9 mouse cellular contexts compared by ENCODE assay signal in the genomic region with DNA sequence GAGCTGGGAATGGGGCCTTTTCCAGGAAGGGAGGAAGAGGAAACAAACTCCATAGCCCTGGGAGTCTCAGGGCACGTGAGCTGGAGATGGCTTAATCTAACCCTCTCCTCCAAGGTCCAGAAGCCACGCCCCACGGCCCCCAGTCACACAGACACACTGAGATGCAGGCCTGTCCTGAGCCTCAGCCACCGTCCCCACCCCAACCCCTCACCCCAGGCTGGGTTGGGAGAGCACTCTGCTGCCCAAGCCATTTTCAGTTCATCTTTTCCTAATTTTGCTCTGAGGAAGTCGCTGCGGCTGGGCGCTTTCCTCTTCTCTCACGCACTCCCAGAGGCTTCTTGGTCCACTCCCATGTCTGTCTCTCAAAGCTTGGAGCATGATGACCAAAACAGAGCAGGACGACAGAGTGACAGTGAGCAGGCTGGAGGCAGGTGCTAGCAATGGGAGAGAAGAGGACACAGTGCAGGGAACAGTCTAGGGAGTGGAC. TPM values are rescaled to one million over a fixed set of nuclear protein-coding genes. Genes with fewer than 3 reads are reported as not detected.
A peak's percentile ranks its signal among the peaks of the same experiment; 100 is the strongest.
DNase-seq lines count a peak whose midpoint lies in the region; ATAC-seq and TF ChIP-seq lines count a peak whose summit lies in the region.
"Had no signal": no experiment of that assay in that cellular context is flagged by ENCODE, and none has a peak within 500 bp of the region (broad histone marks: within the 10 kb centered on the region; RNA-seq: fewer than 3 reads in every experiment).

No protein-coding gene starts in this region.

- no peak for ATAC-seq in midbrain, embryonic 16.5 days

- H3K9me3 ChIP-seq in midbrain, embryonic 16.5 days (replicated peaks; ENCODE audit: control insufficient read depth, low read length, poor library complexity, severe bottlenecking): no peaks in the 10 kb centered on the region
- H3K9me3 ChIP-seq: neural tube, embryonic 15.5 days had no signal

- no peak overlapping the region for H3K4me2 ChIP-seq in midbrain, embryonic 16.5 days (ENCODE audit: low read length)
- H3K4me2 ChIP-seq: neural tube, embryonic 15.5 days had no signal

- H3K36me3 ChIP-seq in midbrain, embryonic 16.5 days (ENCODE audit: control insufficient read depth, insufficient read depth, low read length): peaks cover 4% of the 10 kb centered on the region

- no peak overlapping the region for H3K9ac ChIP-seq in midbrain, embryonic 16.5 days (ENCODE audit: low read depth, low read length)
- H3K9ac ChIP-seq: neural tube, embryonic 15.5 days had no signal

- no peak for TF ChIP-seq CTCF in layer of hippocampus, adult 2 months (conservative IDR thresholded peaks at IDR 0.05)

- H3K27ac ChIP-seq in layer of hippocampus, adult 2 months: peak overlapping the region; percentile 48; the same call in 1 of the 2 replicates
- H3K27ac ChIP-seq in midbrain, embryonic 16.5 days (ENCODE audit: low read length): no peak overlapping the region
- H3K27ac ChIP-seq: neural tube, embryonic 15.5 days had no signal

- DNase-seq in adrenal gland, adult (ENCODE audit: inconsistent age in 2 of 2, low spot score in 1 of 2): peak; percentile 58 to 67
- DNase-seq in adrenal gland, adult 18-20 months (ENCODE audit: low spot score in 2 of 2): no peak
- no peak for DNase-seq in layer of hippocampus, adult 2 months (ENCODE audit: low spot score in 2 of 2)
- no peak for DNase-seq in layer of hippocampus, postnatal 10 days (ENCODE audit: low spot score in 2 of 2)
- DNase-seq in ZHBTc4 (ENCODE audit: low read depth, low spot score): peak; percentile 62
- peak; percentile 46 for DNase-seq in heart, postnatal 4 days
- DNase-seq in embryo, embryonic 11 days: no peak

- H3K27me3 ChIP-seq in midbrain, embryonic 16.5 days (ENCODE audit: control insufficient read depth, insufficient read depth, low read depth, low read length): no peaks in the 10 kb centered on the region
- H3K27me3 ChIP-seq: neural tube, embryonic 15.5 days had no signal

- WGBS in midbrain, embryonic 16.5 days: 41% methylated on average over 9 of the region's 9 CpGs

- H3K4me3 ChIP-seq in layer of hippocampus, adult 2 months: no peak overlapping the region
- no peak overlapping the region for H3K4me3 ChIP-seq in midbrain, embryonic 16.5 days (ENCODE audit: low read depth, low read length)
- H3K4me3 ChIP-seq: neural tube, embryonic 15.5 days had no signal

- H3K4me1 ChIP-seq in midbrain, embryonic 16.5 days (ENCODE audit: control insufficient read depth, insufficient read depth, low read length): no peaks in the 10 kb centered on the region
- H3K4me1 ChIP-seq: neural tube, embryonic 15.5 days had no signal

RNA-seq across cellular contexts. Expression of a gene that starts 19.1 kb away (rescaled TPM):
- total RNA-seq in adrenal gland, adult 18-20 months (2021): 10 to 100 TPM; 25.7 to 59.9 TPM
- 100 to 1,000 TPM; 356 to 380 TPM for total RNA-seq in layer of hippocampus, adult 2 months (2021)
- 100 to 1,000 TPM; 362 to 374 TPM for total RNA-seq in layer of hippocampus, postnatal 10 days (2021)
- total RNA-seq in heart, postnatal 4 days (2021): 10 to 100 TPM; 73.4 to 86.0 TPM
- 66.2 and 83.9 TPM in 2 replicates for polyA plus RNA-seq in midbrain, embryonic 16.5 days (2015; fragmentation: Nextera tagmentation; extraction: Ambion mirVana)

RNA-seq across cellular contexts. Expression of a gene that starts 19.7 kb away (rescaled TPM):
- total RNA-seq in adrenal gland, adult 18-20 months (2021): 100 to 1,000 TPM; 584 to 618 TPM
- total RNA-seq in layer of hippocampus, adult 2 months (2021): 100 to 1,000 TPM; 558 to 583 TPM
- total RNA-seq in layer of hippocampus, postnatal 10 days (2021): 100 to 1,000 TPM; 535 to 605 TPM
- 100 to 1,000 TPM; 591 to 607 TPM for total RNA-seq in heart, postnatal 4 days (2021)
- 524 and 548 TPM in 2 replicates for polyA plus RNA-seq in midbrain, embryonic 16.5 days (2015; fragmentation: Nextera tagmentation; extraction: Ambion mirVana)

RNA-seq across cellular contexts. Expression of a gene that starts 57.2 kb away (rescaled TPM):
- 10 to 100 TPM; 46.1 to 47.6 TPM for total RNA-seq in adrenal gland, adult 18-20 months (2021)
- total RNA-seq in layer of hippocampus, adult 2 months (2021): 10 to 100 TPM; 27.4 to 29.3 TPM
- total RNA-seq in layer of hippocampus, postnatal 10 days (2021): 10 to 100 TPM; 51.3 to 51.6 TPM
- 10 to 100 TPM; 46.4 to 50.7 TPM for total RNA-seq in heart, postnatal 4 days (2021)
- 4.3 and 6.8 TPM in 2 replicates for polyA plus RNA-seq in midbrain, embryonic 16.5 days (2015; fragmentation: Nextera tagmentation; extraction: Ambion mirVana)

Comparison
In these comparisons a context has a peak if more than half of its experiments do, and no peak if none do; other contexts are left out.
1. DNase-seq: peak in adrenal gland, adult (2 of 2), ZHBTc4 (single experiment) and heart, postnatal 4 days (single experiment); none in adrenal gland, adult 18-20 months (0 of 2), layer of hippocampus, adult 2 months (0 of 2), layer of hippocampus, postnatal 10 days (0 of 2) and embryo, embryonic 11 days (single experiment).
2. RNA of a gene that starts 19.1 kb away (total RNA-seq): 356 to 380 TPM in layer of hippocampus, adult 2 months and 362 to 374 TPM in layer of hippocampus, postnatal 10 days; 73.4 to 86.0 TPM in heart, postnatal 4 days and 25.7 to 59.9 TPM in adrenal gland, adult 18-20 months; every median in the first group is over 4 times any median in the second.